Mouse (Mus musculus) urinary bladder, adult 2 months (tissue): ENCODE measurements around the gene Focad. TPM values are rescaled to one million over a fixed set of nuclear protein-coding genes. Genes with fewer than 3 reads are reported as not detected.
"Not testable (repeated sequence)": the region's sequence is repeated elsewhere in the genome, so short reads cannot be mapped to it uniquely, and the experiment has no call there.

ENCODE experiments used
- DNase-seq: peaks from one replicate; pipeline ENCODE4 v3.0.0; 2022; ENCODE audit warnings: low spot score
- polyA plus RNA-seq: library from polyadenylated mRNA; depleted of rRNA; stranded (reverse); fragments of >200 nt; gene quantifications from 2 replicates; pipeline ENCODE4 v1.2.3, GENCODE M21; 2012

The Focad gene
- polyA plus RNA-seq, 1 experiment = 11.0 TPM

- DNase-seq = not testable (repeated sequence)
Measured at GRCm38 (mm10) chr4:88390596-88390995, 296.2 kb downstream of the Focad start.

DNA sequence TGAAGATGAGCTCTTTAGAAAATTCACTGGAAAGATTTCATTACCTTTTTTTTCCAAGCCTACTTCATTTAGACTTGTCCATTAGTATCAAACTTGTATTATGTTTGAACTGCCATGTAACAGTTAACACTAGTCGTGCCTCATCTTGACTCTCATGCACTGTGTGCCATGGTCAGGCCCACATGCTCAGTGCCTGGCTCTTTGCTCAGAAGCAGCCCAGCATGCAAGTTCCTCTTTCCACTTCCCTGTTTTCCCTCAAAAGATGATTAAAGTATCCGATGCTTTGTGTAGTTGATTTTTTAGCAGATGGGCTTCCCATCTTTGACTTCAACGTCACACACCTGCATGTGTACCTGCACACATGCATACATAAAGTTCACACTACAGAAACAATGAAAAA is 301.3 kb downstream of the Focad start:
- no peak for DNase-seq

DNA sequence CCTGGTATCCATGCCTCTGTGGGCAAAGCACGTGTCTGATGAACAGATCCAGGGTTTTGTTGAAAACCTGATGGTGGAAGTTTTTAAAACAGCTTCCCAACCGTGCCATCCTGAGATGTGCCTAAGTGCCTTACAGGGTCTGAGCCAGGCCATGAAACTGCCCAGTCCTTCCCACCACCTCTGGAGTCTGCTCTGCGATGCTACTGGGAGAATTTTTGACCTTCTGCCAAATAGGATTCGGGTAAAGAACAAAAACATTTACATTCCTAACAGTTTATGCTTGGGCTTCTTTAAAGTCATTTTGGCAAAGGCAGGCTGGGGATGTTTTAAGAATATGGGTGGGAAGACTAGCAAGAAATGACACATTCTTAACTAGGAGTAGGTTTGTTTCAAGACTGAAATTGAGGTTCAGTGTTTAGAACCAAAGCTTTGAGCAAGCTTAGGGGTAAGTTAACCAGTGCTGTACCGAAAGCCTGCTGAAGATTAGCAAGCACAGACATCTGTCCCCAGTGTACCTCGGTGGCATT is 302.6 kb downstream of the Focad start:
- no peak for DNase-seq

- no peak for DNase-seq
Measured at GRCm38 (mm10) chr4:88400302-88400991, 306.0 kb downstream of the Focad start.

DNA sequence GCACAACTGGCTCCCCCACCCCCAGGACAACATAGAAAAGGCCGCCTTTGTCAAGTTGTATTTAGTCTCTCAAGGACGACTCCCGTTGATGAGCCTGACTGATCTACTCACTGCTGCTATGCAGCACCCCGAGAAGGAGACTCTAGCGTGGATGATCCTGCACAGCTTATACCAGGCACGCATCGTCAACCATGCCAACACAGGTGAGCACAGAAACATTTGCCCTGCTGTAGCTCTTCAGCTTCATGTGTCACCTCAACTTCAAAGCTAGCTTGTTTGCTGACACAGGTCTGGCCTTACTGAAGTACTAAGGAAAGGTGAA is 306.5 kb downstream of the Focad start:
- no peak for DNase-seq

DNA sequence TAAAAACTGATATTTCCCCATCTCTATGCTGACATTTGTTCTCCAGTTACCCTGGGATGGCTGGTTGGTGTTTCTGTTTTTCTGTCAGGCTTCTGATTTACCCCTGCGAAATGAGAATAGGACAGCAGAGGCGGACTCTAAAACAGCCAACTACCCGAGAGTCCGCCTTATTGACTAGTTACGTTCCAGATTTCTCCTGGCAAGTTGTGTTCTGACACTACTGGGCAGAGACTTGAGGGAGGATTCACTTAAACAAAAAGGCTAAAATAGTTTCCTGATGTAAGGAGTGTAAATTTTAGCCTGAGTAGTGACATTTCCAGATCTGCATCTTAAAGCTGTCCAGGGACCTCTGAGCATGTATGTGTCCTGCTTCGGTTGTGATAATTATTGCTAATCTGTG is 308.5 kb downstream of the Focad start:
- no peak for DNase-seq

GRCm38 (mm10) chr4:88406887-88407696 is 312.7 kb downstream of the Focad start:
- no peak for DNase-seq

DNA sequence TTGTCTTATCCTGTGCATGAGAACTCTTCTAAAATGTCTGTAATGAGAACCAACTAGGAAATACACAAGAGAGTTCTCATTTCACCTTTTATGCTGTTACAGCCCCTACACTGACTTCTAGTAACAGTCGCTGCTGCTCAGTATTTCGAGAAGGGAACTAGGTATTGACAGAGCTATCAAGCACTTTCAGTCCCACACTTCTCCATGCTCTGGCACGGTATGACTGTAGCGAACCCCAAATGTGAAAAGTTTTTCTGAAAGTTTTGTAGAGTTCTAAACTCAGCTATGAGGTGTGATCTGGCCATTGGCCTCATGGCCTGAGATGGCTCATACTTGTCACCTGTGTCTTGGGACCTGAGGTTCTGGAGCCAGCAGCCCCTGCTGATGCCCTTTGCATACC is 314.9 kb downstream of the Focad start:
- DNase-seq = no peak

- no peak for DNase-seq
Measured at GRCm38 (mm10) chr4:88412331-88412730, 317.9 kb downstream of the Focad start.

DNA sequence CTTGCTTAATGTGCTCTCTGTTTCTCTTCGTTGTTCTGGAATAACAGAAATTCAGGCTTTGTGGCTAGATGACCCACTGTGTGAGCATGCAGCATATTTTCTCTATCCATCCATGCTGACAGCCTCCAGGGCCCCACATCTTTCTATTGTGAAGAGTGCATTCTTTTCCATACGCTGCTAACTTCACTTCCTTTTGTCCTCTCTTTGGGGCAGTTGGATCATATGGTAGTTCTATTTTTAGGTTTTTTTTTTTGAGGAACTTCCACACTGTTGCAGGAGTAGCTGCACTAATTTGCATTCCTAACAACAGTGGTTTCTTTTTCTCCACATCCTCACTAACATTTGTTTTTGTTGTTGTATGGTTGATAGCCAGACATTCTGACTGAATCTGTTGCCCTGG is 320.6 kb downstream of the Focad start:
- no peak for DNase-seq

GRCm38 (mm10) chr4:88419378-88419777 is 324.9 kb downstream of the Focad start:
- DNase-seq = no peak

GRCm38 (mm10) chr4:88424563-88424962 is 330.1 kb downstream of the Focad start:
- DNase-seq = no peak

GRCm38 (mm10) chr4:88427630-88428239 is 333.3 kb downstream of the Focad start:
- DNase-seq = no peak

- no peak for DNase-seq
Measured at GRCm38 (mm10) chr4:88432412-88433024, 338.1 kb downstream of the Focad start.

GRCm38 (mm10) chr4:88436593-88437165 is 342.2 kb downstream of the Focad start:
- DNase-seq = no peak

- DNase-seq = no peak
Measured at GRCm38 (mm10) chr4:88437166-88437565, 342.7 kb downstream of the Focad start.

- DNase-seq = no peak
Measured at GRCm38 (mm10) chr4:88437917-88438316, 343.5 kb downstream of the Focad start.

GRCm38 (mm10) chr4:88438326-88438989 is 344.0 kb downstream of the Focad start, which contains the start of gene Hacd4:
Gene Hacd4, minus strand, starts transcription at chr4:88438928.
- peak; percentile 47 for DNase-seq

DNA sequence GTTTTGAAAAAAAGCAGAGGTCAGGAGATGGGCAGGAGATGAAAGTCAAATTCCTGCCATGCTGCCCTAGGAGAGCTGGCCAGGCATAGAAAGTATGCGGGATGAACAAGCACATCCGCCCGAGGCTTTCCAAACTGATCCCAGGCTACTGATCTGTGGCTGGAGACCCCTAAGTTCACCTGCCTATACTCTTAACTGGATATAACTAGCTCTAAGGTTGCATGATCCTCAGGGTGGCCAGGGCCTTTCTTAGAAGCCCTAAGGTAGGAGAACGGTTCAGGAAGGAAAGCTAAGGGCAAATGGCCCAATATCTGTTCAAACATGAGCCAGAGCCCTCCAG is 344.5 kb downstream of the Focad start:
- no peak for DNase-seq

GRCm38 (mm10) chr4:88439669-88440123 is 345.3 kb downstream of the Focad start:
- DNase-seq = no peak

DNA sequence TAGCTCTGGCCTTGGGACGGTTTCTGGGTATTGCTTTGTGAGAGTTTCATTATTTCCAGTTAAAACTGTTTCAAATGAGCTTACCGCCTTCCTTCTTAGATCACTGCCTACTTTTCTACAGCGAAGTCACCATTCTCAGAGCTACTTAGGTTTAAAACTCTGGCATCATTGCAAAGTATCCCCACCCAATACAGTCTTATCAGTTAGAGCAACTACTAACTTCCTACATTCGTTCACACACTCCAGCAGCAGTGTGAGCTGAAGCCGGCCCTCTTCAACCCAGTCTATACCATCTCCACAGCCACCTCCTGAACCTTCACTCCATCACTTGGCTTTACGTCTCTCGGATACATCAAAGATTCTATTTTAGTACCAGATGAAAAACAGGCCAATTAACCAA is 346.4 kb downstream of the Focad start:
- DNase-seq = no peak
